Mouse (Mus musculus): ENCODE data around the gene Mark3. TPM values are rescaled to one million over a fixed set of nuclear protein-coding genes. Genes with fewer than 3 reads are reported as not detected.

Gene Mark3
- total and polyA plus RNA-seq, 2 experiments from 2014 or later, result 41.3 to 112 TPM

GRCm38 (mm10) chr12:111535281-111535680 lies 39.0 kb upstream of the Mark3 start:
- WGBS, result 75% methylated on average over 6 of the region's 6 CpGs

GRCm38 (mm10) chr12:111535762-111536161 lies 38.6 kb upstream of the Mark3 start:
- H3K4me1 ChIP-seq (ENCODE audit: insufficient read depth, low read length), result peaks cover 6% of the 10 kb centered on the region; the same call in 1 of the 2 replicates
- H3K4me3 ChIP-seq (ENCODE audit: low read depth, low read length), result no peak overlapping the region
- H3K36me3 ChIP-seq (ENCODE audit: insufficient read depth, low read length), result peaks cover 3% of the 10 kb centered on the region; the same call in 1 of the 2 replicates
- no peaks in the 10 kb centered on the region for H3K9me3 ChIP-seq (ENCODE audit: low read length)
- H3K9ac ChIP-seq (replicated peaks; ENCODE audit: low read length, poor library complexity, severe bottlenecking), result no peak overlapping the region
- WGBS, result 91% methylated on average over 5 of the region's 5 CpGs
- DNase-seq (ENCODE audit: low spot score) (no peak), ATAC-seq (ENCODE audit: low FRiP score) (no peak)
- H3K4me2 ChIP-seq (ENCODE audit: low read depth, low read length, poor library complexity, severe bottlenecking), result no peak overlapping the region
- no peak for TF ChIP-seq CTCF (IDR thresholded peaks at IDR 0.05)
- H3K27me3 ChIP-seq (ENCODE audit: insufficient read depth, low read length), result no peaks in the 10 kb centered on the region
- no peak overlapping the region for H3K27ac ChIP-seq (ENCODE audit: low read depth, low read length)

More at GRCm38 (mm10) chr12:111535281-111535680, 39.0 kb upstream of the Mark3 start:
- no peak overlapping the region for H3K9ac ChIP-seq (replicated peaks; ENCODE audit: low read length, poor library complexity, severe bottlenecking)
- H3K27me3 ChIP-seq (ENCODE audit: insufficient read depth, low read length), result no peaks in the 10 kb centered on the region
- no peak overlapping the region for H3K4me3 ChIP-seq (ENCODE audit: low read depth, low read length)
- H3K4me2 ChIP-seq (ENCODE audit: low read depth, low read length, poor library complexity, severe bottlenecking), result no peak overlapping the region
- ATAC-seq (ENCODE audit: low FRiP score), result no peak
- DNase-seq (ENCODE audit: low spot score), result no peak
- no peak overlapping the region for H3K27ac ChIP-seq (ENCODE audit: low read depth, low read length)
- peaks cover 6% of the 10 kb centered on the region; the same call in 1 of the 2 replicates for H3K4me1 ChIP-seq (ENCODE audit: insufficient read depth, low read length)
- no peaks in the 10 kb centered on the region for H3K36me3 ChIP-seq (ENCODE audit: insufficient read depth, low read length)
- no peak for TF ChIP-seq CTCF (IDR thresholded peaks at IDR 0.05)
- H3K9me3 ChIP-seq (ENCODE audit: low read length), result no peaks in the 10 kb centered on the region

DNA sequence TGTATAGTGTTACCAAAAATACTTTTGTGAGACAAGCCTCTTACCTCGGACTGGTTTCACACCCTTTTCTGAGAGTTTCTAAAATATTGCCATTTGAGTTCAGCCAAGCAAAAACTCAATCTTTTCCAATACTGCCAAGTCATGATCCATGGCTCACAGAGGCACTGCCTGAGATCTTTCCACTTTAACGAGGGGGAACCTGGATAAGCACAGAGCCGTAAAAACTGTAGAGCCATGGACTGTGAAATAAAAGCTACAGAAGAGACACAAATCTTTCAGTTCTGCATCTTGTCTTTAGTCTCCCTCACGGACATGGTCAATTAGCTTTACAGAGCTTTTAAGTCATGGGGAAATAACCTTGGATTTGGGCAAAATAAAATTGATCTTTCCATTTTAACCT lies 37.6 kb upstream of the Mark3 start:
- DNase-seq (ENCODE audit: low spot score) (no peak), ATAC-seq (ENCODE audit: low FRiP score) (no peak)
- H3K4me1 ChIP-seq (ENCODE audit: insufficient read depth, low read length), result peaks cover 6% of the 10 kb centered on the region; the same call in 1 of the 2 replicates
- H3K9me3 ChIP-seq (ENCODE audit: low read length), result no peaks in the 10 kb centered on the region
- peak overlapping the region; percentile 73 for H3K4me2 ChIP-seq (ENCODE audit: low read depth, low read length, poor library complexity, severe bottlenecking)
- peaks cover 13% of the 10 kb centered on the region; the same call in 1 of the 2 replicates for H3K36me3 ChIP-seq (ENCODE audit: insufficient read depth, low read length)
- H3K9ac ChIP-seq (replicated peaks; ENCODE audit: low read length, poor library complexity, severe bottlenecking), result peak overlapping the region; percentile 95
- WGBS, result 37% methylated on average over 4 of the region's 4 CpGs
- H3K27me3 ChIP-seq (ENCODE audit: insufficient read depth, low read length), result no peaks in the 10 kb centered on the region
- peak overlapping the region; percentile 97; the same call in 1 of the 2 replicates for H3K27ac ChIP-seq (ENCODE audit: low read depth, low read length)
- peak overlapping the region; percentile 81 for H3K4me3 ChIP-seq (ENCODE audit: low read depth, low read length)
- no peak for TF ChIP-seq CTCF (IDR thresholded peaks at IDR 0.05)

GRCm38 (mm10) chr12:111537341-111537740 lies 37.0 kb upstream of the Mark3 start:
- peak; percentile 50; the same call in 1 of the 2 replicates for ATAC-seq (ENCODE audit: low FRiP score)
- TF ChIP-seq CTCF (IDR thresholded peaks at IDR 0.05), result no peak
- DNase-seq (ENCODE audit: low spot score), result peak; percentile 23
- under 1% methylated on average over 22 of the region's 22 CpGs for WGBS
- Histone ChIP-seq H3K27ac (ENCODE audit: low read depth, low read length) (peak overlapping the region; percentile 97), H3K36me3 (ENCODE audit: insufficient read depth, low read length) (peaks cover 18% of the 10 kb centered on the region; the same call in 1 of the 2 replicates), H3K9me3 (ENCODE audit: low read length) (no peaks in the 10 kb centered on the region), H3K27me3 (ENCODE audit: insufficient read depth, low read length) (no peaks in the 10 kb centered on the region), H3K4me2 (ENCODE audit: low read depth, low read length, poor library complexity, severe bottlenecking) (peak overlapping the region; percentile 73), H3K9ac (replicated peaks; ENCODE audit: low read length, poor library complexity, severe bottlenecking) (peak overlapping the region; percentile 95), H3K4me1 (ENCODE audit: insufficient read depth, low read length) (peaks cover 6% of the 10 kb centered on the region; the same call in 1 of the 2 replicates), H3K4me3 (ENCODE audit: low read depth, low read length) (peak overlapping the region; percentile 81)

DNA sequence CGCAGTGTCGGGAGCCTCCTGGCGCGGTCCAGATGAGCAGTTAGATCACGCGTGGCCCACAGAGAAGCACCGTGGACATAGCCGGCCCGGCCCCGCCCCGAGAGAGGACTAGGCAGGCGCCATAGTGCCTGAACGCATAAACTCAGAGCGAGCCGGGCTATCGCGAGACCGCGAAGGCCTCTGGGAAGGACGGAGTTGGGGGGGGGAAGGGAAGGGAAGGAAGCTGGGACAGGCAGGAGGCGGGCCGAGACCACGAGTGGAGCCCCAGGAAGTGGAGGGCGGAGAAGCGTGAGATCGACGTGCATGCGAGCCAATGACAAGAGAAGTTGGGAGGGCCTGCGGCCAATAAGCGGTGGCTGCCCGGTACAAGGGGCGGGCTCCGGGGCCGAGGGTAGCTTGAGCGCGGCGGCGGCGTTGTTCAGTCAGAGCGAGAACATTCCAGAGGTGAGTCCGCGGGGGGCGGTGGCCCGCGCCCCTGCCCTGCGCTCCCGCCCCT lies 36.5 kb upstream of the Mark3 start, which contains the start of gene Eif5:
TSS of gene Eif5 (plus strand) at position 221 of the 496 bp plus-strand sequence.
- peak within 1 kb of the TSS; percentile 99 for H3K27ac ChIP-seq (ENCODE audit: low read depth, low read length)
- no peaks in the 10 kb centered on the region for H3K9me3 ChIP-seq (ENCODE audit: low read length)
- peak within 1 kb of the TSS; percentile 97 for H3K9ac ChIP-seq (replicated peaks; ENCODE audit: low read length, poor library complexity, severe bottlenecking)
- under 1% methylated on average over 26 of the region's 47 CpGs for WGBS
- peak; percentile 99 for DNase-seq (ENCODE audit: low spot score)
- no peaks in the 10 kb centered on the region for H3K27me3 ChIP-seq (ENCODE audit: insufficient read depth, low read length)
- H3K4me1 ChIP-seq (ENCODE audit: insufficient read depth, low read length), result peaks cover 6% of the 10 kb centered on the region; the same call in 1 of the 2 replicates
- H3K4me2 ChIP-seq (ENCODE audit: low read depth, low read length, poor library complexity, severe bottlenecking), result peak within 1 kb of the TSS; percentile 73
- peaks cover 18% of the 10 kb centered on the region; the same call in 1 of the 2 replicates for H3K36me3 ChIP-seq (ENCODE audit: insufficient read depth, low read length)
- ATAC-seq (ENCODE audit: low FRiP score), result peak; percentile 98
- TF ChIP-seq CTCF (IDR thresholded peaks at IDR 0.05), result 0 out of 2 replicates have a peak, but pooled peaks have one; percentile 1
- peak within 1 kb of the TSS; percentile 81 for H3K4me3 ChIP-seq (ENCODE audit: low read depth, low read length)

Data from midbrain, postnatal 0 days (tissue).